Mouse (Mus musculus) ES-E14 (cell line): Measurements from ENCODE around the gene Cdh8. TPM values are rescaled to one million over a fixed set of nuclear protein-coding genes. Genes with fewer than 3 reads are reported as not detected.

Experiments used
- DNase-seq: peaks from one replicate; pipeline ENCODE4 v3.0.0-alpha.2; 2013; ENCODE audit warnings: low read depth, low spot score
- H3K27ac ChIP-seq: 2 replicates; pipeline ENCODE4 v1.5.1; 2012; ENCODE audit warnings: low read depth, mild to moderate bottlenecking, low read length, moderate library complexity, mixed read lengths; ENCODE audit not compliant: poor library complexity, insufficient read depth, severe bottlenecking
- H3K36me3 ChIP-seq: 2 replicates; pipeline ENCODE4 v1.6.1; 2012; ENCODE audit warnings: mild to moderate bottlenecking, low read length, moderate library complexity, mixed read lengths; ENCODE audit not compliant: control insufficient read depth, poor library complexity, insufficient read depth, severe bottlenecking
- H3K4me1 ChIP-seq, 2 experiments: fragments of 150-350 bp in 1 of 2; sonication (generic) in 1 of 2; 2 replicates each; pipeline ENCODE4 v1.6.1; 2012; ENCODE audit warnings: low read length in 2 of 2, mild to moderate bottlenecking in 1 of 2, mixed read lengths in 1 of 2; ENCODE audit not compliant: control insufficient read depth in 2 of 2, insufficient read depth in 2 of 2, poor library complexity in 1 of 2
- H3K4me3 ChIP-seq, 2 experiments: fragments of 150-350 bp in 1 of 2; sonication (generic) in 1 of 2; 2 replicates each; pipeline ENCODE4 v1.5.1; 2012; ENCODE audit warnings: low read length in 2 of 2, low read depth in 1 of 2, mild to moderate bottlenecking in 1 of 2, mixed read lengths in 1 of 2; ENCODE audit not compliant: insufficient read depth in 1 of 2, poor library complexity in 1 of 2, severe bottlenecking in 1 of 2
- H3K9ac ChIP-seq: 2 replicates; pipeline ENCODE4 v1.6.1; 2012; ENCODE audit warnings: low read depth, mild to moderate bottlenecking, low read length, mixed read lengths; ENCODE audit not compliant: poor library complexity, insufficient read depth, severe bottlenecking
- H3K9me3 ChIP-seq: fragments of 150-350 bp; sonication (generic); 2 replicates; pipeline ENCODE4 v1.6.1; 2012; ENCODE audit warnings: low read depth, mild to moderate bottlenecking, low read length; ENCODE audit not compliant: control insufficient read depth, insufficient read depth
- CHD2 ChIP-seq: IDR thresholded peaks from 2 replicates; pipeline ENCODE4 v1.6.1; 2014; ENCODE audit warnings: mild to moderate bottlenecking, low read depth, low read length, inconsistent platforms
- HCFC1 ChIP-seq: IDR thresholded peaks from 2 replicates; pipeline ENCODE4 v1.6.1; 2012; ENCODE audit warnings: low read length, inconsistent platforms, borderline replicate concordance; ENCODE audit not compliant: insufficient read depth
- MAFK ChIP-seq: IDR thresholded peaks from 2 replicates; pipeline ENCODE4 v1.6.1; 2014; ENCODE audit warnings: mild to moderate bottlenecking, low read depth, low read length, inconsistent platforms; ENCODE audit not compliant: insufficient read depth
- ZC3H11A ChIP-seq: IDR thresholded peaks from 2 replicates; pipeline ENCODE4 v1.6.1; 2012; ENCODE audit warnings: low read depth, mild to moderate bottlenecking, inconsistent platforms, low read length, borderline replicate concordance
- ZNF384 ChIP-seq: IDR thresholded peaks from 2 replicates; pipeline ENCODE4 v1.6.1; 2012; ENCODE audit warnings: low read depth, low read length, inconsistent platforms
- in situ Hi-C, 2 experiments: fragments of 600-800 bp; cut with MboI; formaldehyde crosslinking; loops; one replicate each; pipeline ENCODE4 v1.15.1; 2025; ENCODE audit warnings: low sequenced_read_pairs in 2 of 2, inconsistent platforms in 1 of 2; ENCODE audit not compliant: unreplicated experiment in 2 of 2
- total RNA-seq: library from RNA; depleted of rRNA; stranded (reverse); fragments of 300-350 nt; gene quantifications from 2 replicates; pipeline ENCODE4 v1.2.3, GENCODE M21; 2012

Cdh8 gene
- total RNA-seq, 1 experiment = 0.13 TPM

GRCm38 (mm10) chr8:99417456-99417855, 1.2 kb upstream of the Cdh8 start:
- Histone ChIP-seq H3K4me3 (no peak overlapping the region), H3K4me1 (no peaks in the 10 kb centered on the region)
- in situ Hi-C loops = loop anchor here in 1 of 2 experiments (25.0 kb wide), 1 partner anchor 1345 kb away; no protein-coding TSS in a partner anchor

DNA sequence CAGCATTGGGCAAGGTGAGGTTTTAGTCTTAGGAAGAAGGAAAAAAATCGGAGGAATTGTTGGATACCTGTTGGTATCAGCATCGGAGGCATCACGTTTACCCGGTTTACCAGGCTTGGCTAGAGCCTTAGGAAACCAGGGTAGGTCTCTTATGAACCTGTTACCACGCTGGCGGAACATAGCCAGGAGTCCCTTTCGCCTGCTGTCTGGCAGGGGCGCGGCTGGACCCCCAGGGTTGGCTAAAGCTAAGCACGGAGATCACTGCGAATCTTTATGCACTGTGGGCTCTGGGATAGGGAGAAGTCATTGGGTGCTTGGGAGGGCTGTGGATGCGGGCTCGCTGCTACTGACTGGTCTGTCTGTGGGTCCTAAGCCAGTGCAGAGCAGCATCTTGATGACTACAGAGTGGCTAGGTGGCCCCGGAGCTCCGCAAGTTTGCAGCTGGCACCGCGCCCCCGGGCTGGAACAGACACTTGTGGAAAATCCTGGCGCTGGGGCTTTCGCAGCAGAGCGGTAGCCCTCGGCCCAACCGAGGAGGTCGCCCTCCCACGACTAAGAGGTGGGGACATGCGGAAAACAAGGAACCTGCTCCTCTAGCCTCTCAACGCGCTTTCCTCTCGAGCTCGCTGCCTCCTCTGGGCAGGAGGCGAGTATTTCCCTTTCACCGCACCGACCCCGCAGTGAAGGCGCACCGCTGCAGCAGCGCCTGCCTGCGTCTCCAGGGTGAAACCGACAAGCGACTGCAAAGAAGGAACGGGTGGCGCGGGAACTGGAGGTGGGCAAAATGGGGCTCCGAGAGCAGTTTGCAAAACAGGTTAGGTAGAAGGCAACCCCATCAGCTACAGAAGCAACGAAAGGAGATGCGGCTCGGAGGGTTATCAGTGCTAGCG, 950 bp downstream of the Cdh8 start:
- no peaks in the 10 kb centered on the region for H3K36me3 ChIP-seq
- in situ Hi-C loops = loop anchor here in 1 of 2 experiments (25.0 kb wide), 1 partner anchor 1347 kb away; no protein-coding TSS in a partner anchor
- no peaks in the 10 kb centered on the region for H3K4me1 ChIP-seq
- peak overlapping the region; percentile 17; the same call in 1 of the 2 replicates for H3K9ac ChIP-seq
- TF ChIP-seq ZNF384 (no peak), CHD2 (no peak), ZC3H11A (no peak), HCFC1 (no peak), MAFK (no peak)
- H3K9me3 ChIP-seq = no peaks in the 10 kb centered on the region
- peak; percentile 3 for DNase-seq
- peak overlapping the region; percentile 57 to 61 for H3K4me3 ChIP-seq
- no peak overlapping the region for H3K27ac ChIP-seq

More at GRCm38 (mm10) chr8:99417456-99417855, 1.2 kb upstream of the Cdh8 start:
- TF ChIP-seq ZC3H11A (no peak), ZNF384 (no peak), CHD2 (no peak)
- Histone ChIP-seq H3K9ac (no peak overlapping the region), H3K27ac (no peak overlapping the region), H3K36me3 (no peaks in the 10 kb centered on the region), H3K9me3 (no peaks in the 10 kb centered on the region)
- no peak for DNase-seq

GRCm38 (mm10) chr8:99414483-99414921, 1.8 kb downstream of the Cdh8 start:
- TF ChIP-seq HCFC1 = no peak
- no peak for TF ChIP-seq ZC3H11A
- TF ChIP-seq MAFK = no peak
- TF ChIP-seq CHD2 = no peak
- TF ChIP-seq ZNF384 = no peak
- no peak overlapping the region for H3K9ac ChIP-seq
- no peak overlapping the region for H3K27ac ChIP-seq
- DNase-seq = no peak
- H3K4me1 ChIP-seq = no peaks in the 10 kb centered on the region
- no peak overlapping the region for H3K4me3 ChIP-seq
- no peaks in the 10 kb centered on the region for H3K36me3 ChIP-seq
- in situ Hi-C loops = loop anchor here in 1 of 2 experiments (25.0 kb wide), 1 partner anchor 1348 kb away; no protein-coding TSS in a partner anchor
- no peaks in the 10 kb centered on the region for H3K9me3 ChIP-seq

DNA sequence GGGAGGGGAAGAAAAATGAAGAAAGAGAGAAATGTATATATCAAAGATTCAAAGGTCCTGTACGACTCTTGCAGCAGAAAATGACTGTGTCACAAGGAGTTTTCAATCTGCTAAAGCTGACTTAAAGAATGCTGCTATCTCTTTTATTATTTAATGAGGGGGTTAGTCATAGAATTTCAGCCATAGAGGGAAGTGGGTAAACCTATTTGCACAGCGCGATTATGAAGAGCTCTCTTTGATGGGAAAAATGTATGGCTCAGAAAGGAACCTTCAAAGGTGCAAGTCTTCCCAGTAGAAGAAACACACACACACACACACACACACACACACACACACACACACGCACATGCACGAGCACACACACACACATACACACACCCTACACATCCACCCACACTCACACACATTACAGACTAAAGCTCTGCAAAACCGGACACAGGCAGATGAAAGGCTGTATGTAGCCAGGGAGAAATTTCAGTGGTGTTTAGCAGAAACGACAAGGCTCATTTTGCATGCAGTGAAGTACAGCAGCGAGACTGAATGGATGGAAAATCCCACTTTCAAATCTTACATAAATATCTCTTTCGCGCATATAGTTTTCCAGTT, 2.3 kb downstream of the Cdh8 start:
- Histone ChIP-seq H3K4me3 (no peak overlapping the region), H3K9ac (no peak overlapping the region), H3K9me3 (no peaks in the 10 kb centered on the region), H3K36me3 (no peaks in the 10 kb centered on the region), H3K27ac (no peak overlapping the region), H3K4me1 (no peaks in the 10 kb centered on the region)
- no peak for DNase-seq
- TF ChIP-seq ZC3H11A (no peak), CHD2 (no peak), MAFK (no peak), HCFC1 (no peak), ZNF384 (no peak)
- in situ Hi-C loops = loop anchor here in 1 of 2 experiments (25.0 kb wide), 1 partner anchor 1348 kb away; no protein-coding TSS in a partner anchor
